Mouse (Mus musculus): ENCODE measurements around the gene Gm17571. TPM values are rescaled to one million over a fixed set of nuclear protein-coding genes. Genes with fewer than 3 reads are reported as not detected.

Gm17571 gene
- total RNA-seq, 2 experiments from 2014 or later = not detected

GRCm38 (mm10) chr9:13459371-13459770 lies 12.8 kb upstream of the Gm17571 start:
- no peak for ATAC-seq (replicated peaks; ENCODE audit: poor library complexity, severe bottlenecking)

- no peak for ATAC-seq (replicated peaks; ENCODE audit: poor library complexity, severe bottlenecking)
Measured at GRCm38 (mm10) chr9:13457774-13458173, 11.2 kb upstream of the Gm17571 start.

GRCm38 (mm10) chr9:13455231-13455630 lies 8.7 kb upstream of the Gm17571 start:
- ATAC-seq (replicated peaks; ENCODE audit: poor library complexity, severe bottlenecking) = no peak

- ATAC-seq (replicated peaks; ENCODE audit: poor library complexity, severe bottlenecking) = no peak
Measured at GRCm38 (mm10) chr9:13454651-13455123, 8.1 kb upstream of the Gm17571 start.

- no peak for ATAC-seq (replicated peaks; ENCODE audit: poor library complexity, severe bottlenecking)
Measured at GRCm38 (mm10) chr9:13448716-13449115, 2.2 kb upstream of the Gm17571 start.

- peak; percentile 78 for ATAC-seq (replicated peaks; ENCODE audit: poor library complexity, severe bottlenecking)
Measured at GRCm38 (mm10) chr9:13446236-13446635, 317 bp downstream of the Gm17571 start.

GRCm38 (mm10) chr9:13443484-13444211 lies 2.9 kb downstream of the Gm17571 start:
- peak; percentile 86 for ATAC-seq (replicated peaks; ENCODE audit: poor library complexity, severe bottlenecking)

GRCm38 (mm10) chr9:13442012-13442735 lies 4.4 kb downstream of the Gm17571 start:
- ATAC-seq (replicated peaks; ENCODE audit: poor library complexity, severe bottlenecking) = peak; percentile 60

GRCm38 (mm10) chr9:13440911-13441310 lies 5.6 kb downstream of the Gm17571 start:
- ATAC-seq (replicated peaks; ENCODE audit: poor library complexity, severe bottlenecking) = no peak

- ATAC-seq (replicated peaks; ENCODE audit: poor library complexity, severe bottlenecking) = no peak
Measured at GRCm38 (mm10) chr9:13433501-13434090, 13.0 kb downstream of the Gm17571 start.

- no peak for ATAC-seq (replicated peaks; ENCODE audit: poor library complexity, severe bottlenecking)
Measured at GRCm38 (mm10) chr9:13431646-13432045, 14.9 kb downstream of the Gm17571 start.

- ATAC-seq (replicated peaks; ENCODE audit: poor library complexity, severe bottlenecking) = no peak
Measured at GRCm38 (mm10) chr9:13430744-13431143, 15.8 kb downstream of the Gm17571 start.

- no peak for ATAC-seq (replicated peaks; ENCODE audit: poor library complexity, severe bottlenecking)
Measured at GRCm38 (mm10) chr9:13430302-13430701, 16.3 kb downstream of the Gm17571 start.

- no peak for ATAC-seq (replicated peaks; ENCODE audit: poor library complexity, severe bottlenecking)
Measured at GRCm38 (mm10) chr9:13429477-13430125, 17.0 kb downstream of the Gm17571 start.

- ATAC-seq (replicated peaks; ENCODE audit: poor library complexity, severe bottlenecking) = no peak
Measured at GRCm38 (mm10) chr9:13425031-13425940, 21.3 kb downstream of the Gm17571 start.

GRCm38 (mm10) chr9:13414230-13414766 lies 32.3 kb downstream of the Gm17571 start:
- no peak for ATAC-seq (replicated peaks; ENCODE audit: poor library complexity, severe bottlenecking)

Measured in granulocyte monocyte progenitor cell, adult 5-6 weeks (primary cell).